ENCODE assay signal across 7 mouse cellular contexts in the genomic region with DNA sequence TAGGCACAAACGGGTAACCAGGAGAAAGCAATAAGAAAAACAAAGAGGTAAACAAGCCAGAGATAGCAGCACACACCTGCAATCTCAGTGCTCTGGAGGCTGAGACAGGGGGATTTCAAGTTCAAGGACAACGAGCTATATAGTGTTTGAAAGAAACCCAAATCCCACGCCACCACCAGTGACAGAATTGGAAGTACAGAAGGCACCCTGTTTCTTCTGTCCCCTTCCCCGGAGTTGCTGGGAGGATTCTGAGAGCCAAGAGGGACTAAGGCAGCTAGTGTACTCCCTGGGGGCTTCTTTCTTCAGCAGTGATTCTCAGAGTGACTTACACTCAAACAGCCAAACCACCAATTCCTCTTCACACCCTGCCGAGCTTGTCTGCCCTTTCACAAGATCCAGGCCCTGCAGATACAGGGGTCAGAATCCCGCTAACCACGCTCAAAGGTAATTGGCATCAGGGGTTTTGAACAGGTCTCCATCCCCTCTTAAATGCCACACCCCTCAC. TPM values are rescaled to one million over a fixed set of nuclear protein-coding genes. Genes with fewer than 3 reads are reported as not detected.
DNase-seq lines count a peak whose midpoint lies in the region; ATAC-seq and TF ChIP-seq lines count a peak whose summit lies in the region.

No protein-coding gene starts in this region.

- peaks cover 6% of the 10 kb centered on the region for H3K4me1 ChIP-seq in lung, embryonic 14.5 days (ENCODE audit: insufficient read depth)
- H3K4me1 ChIP-seq in forebrain, embryonic 12.5 days: peaks cover 49% of the 10 kb centered on the region
- peaks cover 41% of the 10 kb centered on the region for H3K4me1 ChIP-seq in limb, embryonic 10.5 days
- H3K4me1 ChIP-seq in stomach, embryonic 15.5 days: peaks cover 38% of the 10 kb centered on the region

- TF ChIP-seq CTCF in lung, embryonic 14.5 days (IDR thresholded peaks at IDR 0.05; ENCODE audit: low read depth): no peak

- no peaks in the 10 kb centered on the region for H3K36me3 ChIP-seq in lung, embryonic 14.5 days (ENCODE audit: insufficient read depth)
- no peaks in the 10 kb centered on the region for H3K36me3 ChIP-seq in forebrain, embryonic 12.5 days (replicated peaks)
- no peaks in the 10 kb centered on the region for H3K36me3 ChIP-seq in limb, embryonic 10.5 days
- H3K36me3 ChIP-seq in stomach, embryonic 15.5 days: no peaks in the 10 kb centered on the region

- no peak overlapping the region; the same call in 1 of the 2 replicates for H3K9ac ChIP-seq in lung, embryonic 14.5 days
- H3K9ac ChIP-seq in forebrain, embryonic 12.5 days: peak overlapping the region; percentile 55
- H3K9ac ChIP-seq in stomach, embryonic 15.5 days: no peak overlapping the region

- DNase-seq in lung, embryonic 14.5 days: no peak
- no peak for DNase-seq in lung, postnatal 36 days
- no peak for DNase-seq in limb, embryonic 10.5 days (ENCODE audit: low spot score)
- no peak for DNase-seq in thymus, postnatal 14 days
- DNase-seq in gastrocnemius, postnatal 25 days: no peak

- WGBS in lung, embryonic 14.5 days: 47% methylated on average over 7 of the region's 7 CpGs
- 12% methylated on average over 7 of the region's 7 CpGs for WGBS in forebrain, embryonic 12.5 days
- WGBS in limb, embryonic 10.5 days: 49% methylated on average over 7 of the region's 7 CpGs
- 50% methylated on average over 7 of the region's 7 CpGs for WGBS in stomach, embryonic 15.5 days

- no peaks in the 10 kb centered on the region for H3K9me3 ChIP-seq in lung, embryonic 14.5 days (ENCODE audit: low read depth, low read length)
- H3K9me3 ChIP-seq in forebrain, embryonic 12.5 days: no peaks in the 10 kb centered on the region
- H3K9me3 ChIP-seq in limb, embryonic 10.5 days (replicated peaks): no peaks in the 10 kb centered on the region
- no peaks in the 10 kb centered on the region for H3K9me3 ChIP-seq in stomach, embryonic 15.5 days

- ATAC-seq in lung, embryonic 14.5 days (ENCODE audit: insufficient read depth): no peak
- no peak; the same call in 1 of the 2 replicates for ATAC-seq in forebrain, embryonic 12.5 days (ENCODE audit: low FRiP score)
- no peak for ATAC-seq in stomach, embryonic 15.5 days (ENCODE audit: insufficient read depth, low FRiP score, low read depth)

- peak overlapping the region; percentile 56 for H3K4me2 ChIP-seq in lung, embryonic 14.5 days
- H3K4me2 ChIP-seq in forebrain, embryonic 12.5 days: peak overlapping the region; percentile 52
- peak overlapping the region; percentile 51 for H3K4me2 ChIP-seq in stomach, embryonic 15.5 days

- no peaks in the 10 kb centered on the region for H3K27me3 ChIP-seq in lung, embryonic 14.5 days (ENCODE audit: insufficient read depth, low read length)
- H3K27me3 ChIP-seq in forebrain, embryonic 12.5 days: no peaks in the 10 kb centered on the region
- peaks cover 15% of the 10 kb centered on the region; the same call in 1 of the 2 replicates for H3K27me3 ChIP-seq in limb, embryonic 10.5 days (ENCODE audit: low read depth, poor library complexity, severe bottlenecking)
- no peaks in the 10 kb centered on the region for H3K27me3 ChIP-seq in stomach, embryonic 15.5 days (replicated peaks)

- H3K4me3 ChIP-seq in lung, embryonic 14.5 days (ENCODE audit: low read depth, low read length): no peak overlapping the region
- H3K4me3 ChIP-seq in forebrain, embryonic 12.5 days (replicated peaks): peak overlapping the region; percentile 14
- peak overlapping the region; percentile 45 for H3K4me3 ChIP-seq in limb, embryonic 10.5 days
- H3K4me3 ChIP-seq in stomach, embryonic 15.5 days (replicated peaks): peak overlapping the region; percentile 19; the same call in 1 of the 2 replicates

- peak overlapping the region; percentile 76 for H3K27ac ChIP-seq in lung, embryonic 14.5 days (ENCODE audit: low read depth)
- H3K27ac ChIP-seq in forebrain, embryonic 12.5 days: peak overlapping the region; percentile 100
- peak overlapping the region; percentile 89 for H3K27ac ChIP-seq in limb, embryonic 10.5 days
- H3K27ac ChIP-seq in stomach, embryonic 15.5 days: peak overlapping the region; percentile 93

RNA-seq across cellular contexts. Expression of a gene that starts 51.3 kb away (rescaled TPM):
- polyA plus RNA-seq in lung, embryonic 14.5 days (2014; fragmentation: Nextera tagmentation; extraction: Ambion mirVana): 18.2 and 19.9 TPM in 2 replicates
- 42.6 and 43.1 TPM in 2 replicates for polyA plus RNA-seq in forebrain, embryonic 12.5 days (2016; fragmentation: Nextera tagmentation; extraction: Ambion mirVana)
- 15.0 and 22.5 TPM in 2 replicates for polyA plus RNA-seq in limb, embryonic 10.5 days (2016; fragmentation: Nextera tagmentation; extraction: Ambion mirVana)
- polyA plus RNA-seq in stomach, embryonic 15.5 days (2015; fragmentation: Nextera tagmentation; extraction: Ambion mirVana): 54.8 and 65.2 TPM in 2 replicates
- total RNA-seq in gastrocnemius, postnatal 25 days (2021): 100 to 1,000 TPM; 136 to 169 TPM
